Mouse (Mus musculus) midbrain, embryonic 15.5 days (tissue): ENCODE data around the gene Pih1d3. TPM values are rescaled to one million over a fixed set of nuclear protein-coding genes. Genes with fewer than 3 reads are reported as not detected.

ENCODE experiments used
- ATAC-seq: fragments of 200-750 bp; cut with Nextera tagmentation; replicated peaks from 2 replicates; pipeline ENCODE4 v1.8.0; 2017; ENCODE audit warnings: moderate TSS enrichment
- H3K27ac ChIP-seq: fragments of 300-500 bp; sonication (generic); 2 replicates; pipeline ENCODE4 v1.5.1; 2015; ENCODE audit warnings: mild to moderate bottlenecking, inconsistent platforms
- H3K27me3 ChIP-seq: fragments of 300-500 bp; sonication (generic); replicated peaks from 2 replicates; pipeline ENCODE4 v1.6.1; 2015; ENCODE audit warnings: inconsistent platforms
- H3K36me3 ChIP-seq: fragments of 300-500 bp; sonication (generic); replicated peaks from 2 replicates; pipeline ENCODE4 v1.6.1; 2015; ENCODE audit warnings: inconsistent platforms
- H3K4me1 ChIP-seq: fragments of 300-500 bp; sonication (generic); 2 replicates; pipeline ENCODE4 v1.6.1; 2015; ENCODE audit warnings: inconsistent platforms
- H3K4me2 ChIP-seq: fragments of 300-500 bp; sonication (generic); 2 replicates; pipeline ENCODE4 v1.6.1; 2015; ENCODE audit warnings: inconsistent platforms, mild to moderate bottlenecking, moderate library complexity
- H3K4me3 ChIP-seq: fragments of 300-500 bp; sonication (generic); 2 replicates; pipeline ENCODE4 v1.5.1; 2015; ENCODE audit warnings: mild to moderate bottlenecking, inconsistent platforms
- H3K9ac ChIP-seq: fragments of 300-500 bp; sonication (generic); 2 replicates; pipeline ENCODE4 v1.6.1; 2015; ENCODE audit warnings: mild to moderate bottlenecking, inconsistent platforms
- H3K9me3 ChIP-seq: fragments of 300-500 bp; sonication (generic); 2 replicates; pipeline ENCODE4 v1.6.1; 2016; ENCODE audit warnings: inconsistent platforms
- WGBS: fragments of 180-500 bp; shearing (Covaris S2); methylation state at CpG from one replicate; pipeline ENCODE4 v1.1.7; 2015; ENCODE audit warnings: mixed read lengths; 5-methylcytosine and 5-hydroxymethylcytosine counted together
- polyA plus RNA-seq: library from polyadenylated mRNA; unstranded; fragments of >200 nt; fragmentation: Nextera tagmentation; extraction: Ambion mirVana; gene quantifications from 2 replicates; pipeline ENCODE4 v1.2.1, GENCODE M21; 2015

Pih1d3 gene
- polyA plus RNA-seq, 1 experiment from 2014 or later: not detected

DNA sequence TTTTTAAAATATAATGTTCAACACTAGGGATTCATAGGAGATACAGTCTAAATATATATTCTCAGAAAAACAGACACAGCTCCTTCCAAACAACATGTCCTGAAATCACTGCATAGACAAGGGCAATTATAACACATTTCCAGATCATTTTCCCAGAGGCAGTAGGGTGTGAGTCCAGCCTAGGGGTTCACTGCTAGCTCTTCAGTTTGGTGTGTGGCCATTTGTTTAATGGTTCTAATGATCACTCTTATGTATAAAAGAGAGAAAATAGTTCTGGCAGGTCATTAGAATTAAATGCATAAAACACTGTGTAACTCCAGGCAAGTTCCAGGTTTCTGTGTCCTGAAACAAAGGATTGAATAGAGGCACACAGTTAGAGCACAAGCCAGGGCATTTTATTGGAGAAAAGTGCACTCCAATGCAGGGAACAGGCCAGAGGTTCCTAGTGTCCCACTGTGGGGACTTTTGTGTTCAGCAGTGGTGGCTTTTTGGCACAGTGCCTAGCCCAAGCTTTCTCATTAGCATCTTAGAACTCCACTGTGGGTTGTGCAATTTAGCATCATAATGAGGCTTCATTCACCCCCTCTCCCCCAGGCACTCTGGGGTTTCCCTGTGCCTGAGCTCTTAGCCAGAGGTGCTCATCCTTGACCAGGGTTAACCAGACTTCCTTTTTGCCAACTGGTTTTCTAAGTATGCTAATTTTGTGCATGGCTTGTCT, 10.8 kb downstream of the Pih1d3 start:
- no peaks in the 10 kb centered on the region for H3K36me3 ChIP-seq
- H3K9ac ChIP-seq: no peak overlapping the region
- no peaks in the 10 kb centered on the region for H3K4me1 ChIP-seq
- no peak overlapping the region for H3K4me3 ChIP-seq
- H3K9me3 ChIP-seq: no peaks in the 10 kb centered on the region
- ATAC-seq: peak; percentile 94
- no peak overlapping the region for H3K4me2 ChIP-seq
- H3K27me3 ChIP-seq: no peaks in the 10 kb centered on the region
- no peak overlapping the region for H3K27ac ChIP-seq

DNA sequence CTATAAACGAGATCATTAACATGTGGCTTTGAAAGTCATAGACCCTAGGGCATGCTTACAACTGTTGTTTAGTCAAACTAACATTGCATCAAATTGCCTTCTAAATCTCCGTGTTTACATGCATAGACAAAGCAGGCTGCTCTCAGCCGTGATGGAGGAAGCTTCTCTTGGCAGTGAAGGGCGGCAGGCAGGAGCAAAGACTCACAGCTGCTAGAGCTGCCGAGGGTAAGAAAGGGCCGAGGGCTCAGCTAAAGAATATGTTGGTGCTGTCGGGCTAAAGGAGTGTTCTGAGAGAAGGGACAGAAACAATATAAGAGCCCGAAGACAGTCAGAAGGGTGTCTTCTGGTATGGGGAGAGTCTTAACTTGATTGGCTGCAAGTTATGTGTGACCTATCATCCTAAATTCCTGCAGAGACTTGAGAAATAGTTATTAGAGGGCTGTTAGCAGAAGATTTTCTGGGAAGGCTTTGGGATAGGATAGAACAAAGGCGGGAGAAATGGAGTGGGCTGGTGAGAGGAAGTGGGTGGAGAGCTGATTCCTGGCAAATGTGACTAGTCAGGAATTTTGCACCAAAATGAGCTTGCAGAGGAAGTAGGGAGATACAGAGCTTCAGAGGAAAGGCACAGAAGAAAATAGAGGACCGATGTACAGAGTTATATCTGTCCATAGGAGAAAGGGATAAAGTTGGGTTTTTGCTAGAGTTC, 37.7 kb downstream of the Pih1d3 start:
- H3K27ac ChIP-seq: no peak overlapping the region
- no peaks in the 10 kb centered on the region for H3K4me1 ChIP-seq
- WGBS: 73% methylated on average over 10 of the region's 10 CpGs
- H3K27me3 ChIP-seq: no peaks in the 10 kb centered on the region
- no peaks in the 10 kb centered on the region for H3K36me3 ChIP-seq
- ATAC-seq: no peak
- H3K4me3 ChIP-seq: no peak overlapping the region
- no peak overlapping the region for H3K9ac ChIP-seq
- H3K4me2 ChIP-seq: no peak overlapping the region
- no peaks in the 10 kb centered on the region for H3K9me3 ChIP-seq

Other genes starting within 250 kb of the Pih1d3 start
- gene AC153137.1, start 244.9 kb upstream of the Pih1d3 start, polyA plus RNA-seq: not detected in 2 replicates
- gene Lgsn, start 46.4 kb upstream of the Pih1d3 start, polyA plus RNA-seq: not detected in 2 replicates
- gene 4931428L18Rik, start 154 bp upstream of the Pih1d3 start, polyA plus RNA-seq: not detected in 2 replicates